Mouse (Mus musculus): Measurements from ENCODE around the gene Dpp8. TPM values are rescaled to one million over a fixed set of nuclear protein-coding genes. Genes with fewer than 3 reads are reported as not detected.

Dpp8 gene
- 14.9 and 16.1 TPM in 2 replicates for polyA plus RNA-seq (2015; fragmentation: Nextera tagmentation; extraction: Ambion mirVana)

DNA sequence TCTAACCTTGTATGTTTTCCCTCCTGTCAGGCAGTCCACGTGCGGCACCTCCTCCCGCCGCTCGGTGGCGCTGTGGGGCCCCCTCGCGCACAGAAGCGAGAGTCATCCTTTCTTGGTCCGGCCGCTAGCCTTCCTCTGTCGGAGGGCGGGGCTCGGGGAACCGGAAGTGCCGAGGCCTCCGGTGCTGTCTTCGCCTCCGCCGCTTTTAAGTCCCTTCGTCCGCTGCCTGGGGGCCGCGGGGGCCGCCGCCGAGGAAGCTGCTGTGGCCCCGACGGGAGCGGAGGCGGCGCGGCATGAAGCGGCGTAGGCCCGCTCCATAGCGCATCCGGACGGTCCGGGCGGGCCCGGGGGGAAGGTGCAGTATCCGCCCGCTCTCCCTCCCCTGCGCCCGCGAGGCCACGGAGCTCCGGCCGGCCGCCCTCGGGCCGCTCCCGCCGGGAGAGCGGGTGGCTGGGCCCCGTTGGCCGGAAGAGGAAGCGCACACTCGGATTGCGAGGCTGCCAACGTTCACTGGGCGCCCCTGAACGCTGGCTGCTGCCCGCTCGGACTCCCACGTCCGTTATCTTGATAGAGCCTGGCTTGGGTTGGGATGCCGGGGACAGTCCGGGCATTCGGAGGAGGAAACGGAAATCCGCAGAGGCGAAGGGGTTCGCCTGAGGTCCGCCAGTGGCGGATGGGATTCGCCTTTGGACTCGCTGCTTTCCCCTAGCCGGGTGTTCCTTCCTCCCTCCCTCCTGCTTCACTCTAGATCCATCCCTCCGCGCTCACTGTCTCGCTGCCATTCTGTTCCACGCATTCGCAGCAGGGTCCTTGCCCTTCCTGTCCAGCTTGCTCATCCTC is at the start of gene Dpp8:
Dpp8 (plus strand) TSS at position 146 of the 840 bp plus-strand sequence.
- H3K27ac ChIP-seq (replicated peaks), result peak within 1 kb of the TSS; percentile 97
- 1% methylated on average over 53 of the region's 85 CpGs for WGBS
- H3K4me1 ChIP-seq (replicated peaks; ENCODE audit: control insufficient read depth, insufficient read depth), result no peaks in the 10 kb centered on the region
- TF ChIP-seq CTCF (IDR thresholded peaks at IDR 0.05; ENCODE audit: low read depth) (peak; percentile 98), EP300 (optimal IDR thresholded peaks at IDR 0.05) (peak; percentile 30)
- ATAC-seq (ENCODE audit: low FRiP score, low TSS enrichment) (peak; percentile 92), DNase-seq (ENCODE audit: low spot score) (peak; percentile 95)
- no peaks in the 10 kb centered on the region for H3K36me3 ChIP-seq (ENCODE audit: control insufficient read depth, insufficient read depth, low read length)
- H3K27me3 ChIP-seq (ENCODE audit: control insufficient read depth, insufficient read depth, low read length), result no peaks in the 10 kb centered on the region
- H3K4me2 ChIP-seq (replicated peaks; ENCODE audit: low read depth), result peak within 1 kb of the TSS; percentile 75
- H3K4me3 ChIP-seq (ENCODE audit: low read depth, low read length), result peak within 1 kb of the TSS; percentile 99
- H3K9ac ChIP-seq (ENCODE audit: low read length), result peak within 1 kb of the TSS; percentile 98
- no peaks in the 10 kb centered on the region for H3K9me3 ChIP-seq (ENCODE audit: control insufficient read depth, low read length)

GRCm38 (mm10) chr9:64985037-64985794 is 47.0 kb upstream of the Dpp8 start:
- Histone ChIP-seq H3K4me1 (replicated peaks; ENCODE audit: control insufficient read depth, insufficient read depth) (no peaks in the 10 kb centered on the region), H3K4me3 (ENCODE audit: low read depth, low read length) (no peak overlapping the region), H3K9me3 (ENCODE audit: control insufficient read depth, low read length) (no peaks in the 10 kb centered on the region), H3K4me2 (replicated peaks; ENCODE audit: low read depth) (no peak overlapping the region), H3K36me3 (ENCODE audit: control insufficient read depth, insufficient read depth, low read length) (peaks cover 30% of the 10 kb centered on the region), H3K27me3 (ENCODE audit: control insufficient read depth, insufficient read depth, low read length) (no peaks in the 10 kb centered on the region), H3K27ac (replicated peaks) (peak overlapping the region; percentile 56; the same call in 1 of the 2 replicates), H3K9ac (ENCODE audit: low read length) (no peak overlapping the region)
- peak; percentile 55 for ATAC-seq (ENCODE audit: low FRiP score, low TSS enrichment)
- TF ChIP-seq EP300 (optimal IDR thresholded peaks at IDR 0.05) (no peak), CTCF (IDR thresholded peaks at IDR 0.05; ENCODE audit: low read depth) (no peak)
- 51% methylated on average over 8 of the region's 8 CpGs for WGBS
- DNase-seq (ENCODE audit: low spot score), result peak; percentile 38

- DNase-seq (ENCODE audit: low spot score) (no peak), ATAC-seq (ENCODE audit: low FRiP score, low TSS enrichment) (peak; percentile 53)
- H3K4me3 ChIP-seq (ENCODE audit: low read depth, low read length), result no peak overlapping the region
- H3K27ac ChIP-seq (replicated peaks), result peak overlapping the region; percentile 59; the same call in 1 of the 2 replicates
- H3K4me2 ChIP-seq (replicated peaks; ENCODE audit: low read depth), result no peak overlapping the region
- peaks cover 24% of the 10 kb centered on the region for H3K36me3 ChIP-seq (ENCODE audit: control insufficient read depth, insufficient read depth, low read length)
- no peaks in the 10 kb centered on the region for H3K9me3 ChIP-seq (ENCODE audit: control insufficient read depth, low read length)
- 76% methylated on average over 9 of the region's 9 CpGs for WGBS
- no peaks in the 10 kb centered on the region for H3K4me1 ChIP-seq (replicated peaks; ENCODE audit: control insufficient read depth, insufficient read depth)
- H3K9ac ChIP-seq (ENCODE audit: low read length), result no peak overlapping the region
- no peaks in the 10 kb centered on the region for H3K27me3 ChIP-seq (ENCODE audit: control insufficient read depth, insufficient read depth, low read length)
- TF ChIP-seq CTCF (IDR thresholded peaks at IDR 0.05; ENCODE audit: low read depth), result no peak
Observed at GRCm38 (mm10) chr9:64985807-64986206, 46.4 kb upstream of the Dpp8 start.

- Histone ChIP-seq H3K4me2 (replicated peaks; ENCODE audit: low read depth) (no peak overlapping the region), H3K36me3 (ENCODE audit: control insufficient read depth, insufficient read depth, low read length) (peaks cover 24% of the 10 kb centered on the region; the same call in 1 of the 2 replicates), H3K9ac (ENCODE audit: low read length) (no peak overlapping the region), H3K27me3 (ENCODE audit: control insufficient read depth, insufficient read depth, low read length) (no peaks in the 10 kb centered on the region), H3K27ac (replicated peaks) (no peak overlapping the region), H3K4me3 (ENCODE audit: low read depth, low read length) (no peak overlapping the region), H3K4me1 (replicated peaks; ENCODE audit: control insufficient read depth, insufficient read depth) (no peaks in the 10 kb centered on the region), H3K9me3 (ENCODE audit: control insufficient read depth, low read length) (no peaks in the 10 kb centered on the region)
- DNase-seq (ENCODE audit: low spot score), result no peak
- no peak for ATAC-seq (ENCODE audit: low FRiP score, low TSS enrichment)
- TF ChIP-seq EP300 (optimal IDR thresholded peaks at IDR 0.05), result no peak
- no peak for TF ChIP-seq CTCF (IDR thresholded peaks at IDR 0.05; ENCODE audit: low read depth)
- 86% methylated on average over 2 of the region's 2 CpGs for WGBS
Observed at GRCm38 (mm10) chr9:64987651-64988050, 44.6 kb upstream of the Dpp8 start.

DNA sequence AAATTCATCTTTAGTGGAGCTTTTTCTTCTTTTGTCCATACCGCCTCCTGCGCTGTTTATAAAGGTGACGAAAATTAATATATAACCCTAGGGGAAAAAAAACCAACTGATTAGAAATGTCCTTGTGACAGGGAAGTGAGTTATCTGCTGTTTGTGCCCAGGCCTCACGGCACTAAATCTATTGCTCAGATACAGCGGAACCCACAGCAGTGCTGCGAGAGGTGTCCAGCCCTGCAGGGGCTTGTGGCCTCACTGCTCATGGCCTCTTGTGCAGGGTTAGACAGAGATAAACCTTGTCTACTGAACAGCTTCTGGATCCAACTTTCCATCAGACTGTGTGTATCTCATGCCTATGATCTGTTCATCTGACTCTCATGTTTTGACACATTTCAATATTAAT is 43.8 kb upstream of the Dpp8 start:
- Histone ChIP-seq H3K4me1 (replicated peaks; ENCODE audit: control insufficient read depth, insufficient read depth) (no peaks in the 10 kb centered on the region), H3K4me2 (replicated peaks; ENCODE audit: low read depth) (no peak overlapping the region), H3K27ac (replicated peaks) (no peak overlapping the region), H3K9me3 (ENCODE audit: control insufficient read depth, low read length) (no peaks in the 10 kb centered on the region), H3K9ac (ENCODE audit: low read length) (no peak overlapping the region), H3K4me3 (ENCODE audit: low read depth, low read length) (no peak overlapping the region), H3K36me3 (ENCODE audit: control insufficient read depth, insufficient read depth, low read length) (peaks cover 21% of the 10 kb centered on the region; the same call in 1 of the 2 replicates), H3K27me3 (ENCODE audit: control insufficient read depth, insufficient read depth, low read length) (no peaks in the 10 kb centered on the region)
- TF ChIP-seq CTCF (IDR thresholded peaks at IDR 0.05; ENCODE audit: low read depth), result no peak
- TF ChIP-seq EP300 (optimal IDR thresholded peaks at IDR 0.05), result no peak
- 68% methylated on average over 6 of the region's 6 CpGs for WGBS
- no peak for ATAC-seq (ENCODE audit: low FRiP score, low TSS enrichment)
- DNase-seq (ENCODE audit: low spot score), result no peak

Measured in stomach, postnatal 0 days (tissue).